8 mouse cellular contexts compared by ENCODE assay signal in genomic region chr3:131886470-131886869, GRCm38 (mm10).
DNase-seq lines count a peak whose midpoint lies in the region; ATAC-seq lines count a peak whose summit lies in the region.

No protein-coding gene starts in this region.

- no peak overlapping the region for H3K27ac ChIP-seq in midbrain, embryonic 14.5 days (replicated peaks; ENCODE audit: low read depth, low read length)
- no peak overlapping the region for H3K27ac ChIP-seq in midbrain, embryonic 16.5 days (ENCODE audit: low read length)

- H3K9ac ChIP-seq in midbrain, embryonic 14.5 days (replicated peaks; ENCODE audit: low read length) = no peak overlapping the region
- H3K9ac ChIP-seq in midbrain, embryonic 16.5 days (ENCODE audit: low read depth, low read length) = no peak overlapping the region

- no peak for ATAC-seq in midbrain, embryonic 14.5 days (ENCODE audit: low FRiP score, low TSS enrichment)
- no peak for ATAC-seq in midbrain, embryonic 16.5 days

- no peaks in the 10 kb centered on the region for H3K27me3 ChIP-seq in midbrain, embryonic 14.5 days (ENCODE audit: control insufficient read depth, insufficient read depth, low read length)
- no peaks in the 10 kb centered on the region for H3K27me3 ChIP-seq in midbrain, embryonic 16.5 days (ENCODE audit: control insufficient read depth, insufficient read depth, low read depth, low read length)

- 91% methylated on average over 5 of the region's 5 CpGs for WGBS in midbrain, embryonic 14.5 days
- WGBS in midbrain, embryonic 16.5 days = 90% methylated on average over 5 of the region's 5 CpGs

- no peaks in the 10 kb centered on the region for H3K36me3 ChIP-seq in midbrain, embryonic 14.5 days (ENCODE audit: control insufficient read depth, insufficient read depth, low read length)
- no peaks in the 10 kb centered on the region for H3K36me3 ChIP-seq in midbrain, embryonic 16.5 days (ENCODE audit: control insufficient read depth, insufficient read depth, low read length)

- no peak overlapping the region for H3K4me2 ChIP-seq in midbrain, embryonic 14.5 days (ENCODE audit: low read length)
- no peak overlapping the region for H3K4me2 ChIP-seq in midbrain, embryonic 16.5 days (ENCODE audit: low read length)

- H3K4me1 ChIP-seq in midbrain, embryonic 14.5 days (ENCODE audit: control insufficient read depth, insufficient read depth, low read length) = no peaks in the 10 kb centered on the region
- H3K4me1 ChIP-seq in midbrain, embryonic 16.5 days (ENCODE audit: control insufficient read depth, insufficient read depth, low read length) = no peaks in the 10 kb centered on the region

- no peak overlapping the region for H3K4me3 ChIP-seq in midbrain, embryonic 14.5 days (replicated peaks; ENCODE audit: low read depth, low read length)
- no peak overlapping the region for H3K4me3 ChIP-seq in midbrain, embryonic 16.5 days (ENCODE audit: low read depth, low read length)

- no peaks in the 10 kb centered on the region for H3K9me3 ChIP-seq in midbrain, embryonic 14.5 days (ENCODE audit: control insufficient read depth, low read length)
- no peaks in the 10 kb centered on the region for H3K9me3 ChIP-seq in midbrain, embryonic 16.5 days (replicated peaks; ENCODE audit: control insufficient read depth, low read length, poor library complexity, severe bottlenecking)

- peak; percentile 5 to 13 for DNase-seq in cerebellum, postnatal 36 days
- no peak for DNase-seq in cerebellum, postnatal 4 days (ENCODE audit: low spot score in 2 of 2)
- DNase-seq in midbrain, embryonic 14.5 days = peak; percentile 12
- peak; percentile 22 for DNase-seq in embryo, embryonic 10 days (ENCODE audit: low spot score)
- peak; percentile 24 for DNase-seq in retina, postnatal 1 day
- DNase-seq in spleen, adult 18-20 months = no peak
- no peak for DNase-seq in layer of hippocampus, adult 8-10 months (ENCODE audit: low spot score in 2 of 2)

Comparison
In these comparisons a context has a peak if more than half of its experiments do, and no peak if none do; other contexts are left out.
1. DNase-seq: peak in cerebellum, postnatal 36 days (2 of 2), midbrain, embryonic 14.5 days (single experiment), embryo, embryonic 10 days (single experiment) and retina, postnatal 1 day (single experiment); none in cerebellum, postnatal 4 days (0 of 2), spleen, adult 18-20 months (0 of 2) and layer of hippocampus, adult 8-10 months (0 of 2).